Comparison of ENCODE assay signal across 12 mouse cellular contexts in genomic region chr5:115284735-115285134, GRCm38 (mm10). TPM values are rescaled to one million over a fixed set of nuclear protein-coding genes. Genes with fewer than 3 reads are reported as not detected.
DNase-seq lines count a peak whose midpoint lies in the region; ATAC-seq and TF ChIP-seq lines count a peak whose summit lies in the region.
"Had no signal": no experiment of that assay in that cellular context is flagged by ENCODE, and none has a peak within 500 bp of the region (broad histone marks: within the 10 kb centered on the region; RNA-seq: fewer than 3 reads in every experiment).

No protein-coding gene starts in this region.

- DNase-seq in heart, adult 2 months: no peak
- DNase-seq in heart, adult 9 months (ENCODE audit: low spot score in 2 of 2): no peak
- peak; percentile 33 for DNase-seq in thymus, adult 2 months
- no peak for DNase-seq in thymus, postnatal 10 days (ENCODE audit: low spot score in 2 of 2)
- DNase-seq in liver, embryonic 13.5 days: no peak
- DNase-seq in right cerebral cortex, postnatal 10 days (ENCODE audit: low spot score in 2 of 2): no peak
- DNase-seq in gastrocnemius, adult 8-10 months (ENCODE audit: low spot score in 2 of 2): no peak
- no peak for DNase-seq in kidney, adult 8-10 months
- DNase-seq: kidney, adult 9 months had no signal

- H3K27ac ChIP-seq in heart, adult 2 months: no peak overlapping the region
- no peak overlapping the region for H3K27ac ChIP-seq in thymus, adult 2 months (ENCODE audit: control insufficient read depth, insufficient read depth, low read length)
- 0 out of 2 replicates have a peak overlapping the region, but pooled peaks have one; percentile 37 for H3K27ac ChIP-seq in liver, embryonic 13.5 days
- H3K27ac ChIP-seq: forebrain, embryonic 13.5 days; heart, embryonic 15.5 days; midbrain, embryonic 10.5 days had no signal

- intact Hi-C loops in heart, adult 2 months (cut with DNase I): loop anchor here (5.0 kb wide), 1 partner anchor 58 kb away; the partner anchor contains the start of genes Gatc and Triap1

- TF ChIP-seq CTCF in heart, adult 2 months (IDR thresholded peaks at IDR 0.05): peak; percentile 49
- TF ChIP-seq CTCF in thymus, adult 2 months (IDR thresholded peaks at IDR 0.05; ENCODE audit: borderline replicate concordance, control insufficient read depth, extremely low read depth, insufficient read depth, low read length, poor library complexity): no peak

- no peak for TF ChIP-seq POLR2A in heart, adult 2 months (IDR thresholded peaks at IDR 0.05; ENCODE audit: insufficient read depth, low read depth, low read length)
- TF ChIP-seq POLR2A in thymus, adult 2 months (IDR thresholded peaks at IDR 0.05; ENCODE audit: control insufficient read depth, extremely low read depth, insufficient read depth, low read length, poor library complexity): no peak

- H3K79me2 ChIP-seq in heart, adult 2 months (replicated peaks; ENCODE audit: control insufficient read depth, insufficient read depth, low read length): peaks cover 2% of the 10 kb centered on the region

- no peak; the same call in 1 of the 2 replicates for ATAC-seq in liver, embryonic 13.5 days (ENCODE audit: low read depth)
- ATAC-seq: forebrain, embryonic 13.5 days had no signal

- peaks cover 4% of the 10 kb centered on the region; the same call in 1 of the 2 replicates for H3K4me1 ChIP-seq in heart, adult 2 months (ENCODE audit: control insufficient read depth, insufficient read depth, low read length)
- H3K4me1 ChIP-seq in thymus, adult 2 months (replicated peaks; ENCODE audit: control insufficient read depth, insufficient read depth, low read length): peaks cover 5% of the 10 kb centered on the region; the same call in 1 of the 2 replicates
- peaks cover 48% of the 10 kb centered on the region for H3K4me1 ChIP-seq in liver, embryonic 13.5 days (replicated peaks)

- TF ChIP-seq EP300 in heart, adult 2 months (IDR thresholded peaks at IDR 0.05; ENCODE audit: insufficient read depth, low read depth, low read length): no peak

- no peak overlapping the region for H3K4me3 ChIP-seq in heart, adult 2 months
- no peak overlapping the region for H3K4me3 ChIP-seq in thymus, adult 2 months (ENCODE audit: control insufficient read depth, insufficient read depth, low read length)
- H3K4me3 ChIP-seq in liver, embryonic 13.5 days (replicated peaks): no peak overlapping the region
- H3K4me3 ChIP-seq: forebrain, embryonic 13.5 days; heart, embryonic 15.5 days; midbrain, embryonic 10.5 days had no signal

- H3K9ac ChIP-seq in heart, adult 2 months (ENCODE audit: low read depth, low read length): no peak overlapping the region
- no peak overlapping the region for H3K9ac ChIP-seq in liver, embryonic 13.5 days
- H3K9ac ChIP-seq: forebrain, embryonic 13.5 days; heart, embryonic 15.5 days had no signal

- no peak overlapping the region for H3K4me2 ChIP-seq in liver, embryonic 13.5 days
- H3K4me2 ChIP-seq: forebrain, embryonic 13.5 days; heart, embryonic 15.5 days had no signal

- H3K9me3 ChIP-seq in liver, embryonic 13.5 days (replicated peaks): no peaks in the 10 kb centered on the region
- H3K9me3 ChIP-seq: forebrain, embryonic 13.5 days; heart, embryonic 15.5 days; midbrain, embryonic 10.5 days had no signal

- H3K36me3 ChIP-seq in heart, adult 2 months (ENCODE audit: control insufficient read depth, insufficient read depth, low read length): no peaks in the 10 kb centered on the region
- H3K36me3 ChIP-seq in thymus, adult 2 months (ENCODE audit: control insufficient read depth, insufficient read depth, low read length): peaks cover 12% of the 10 kb centered on the region
- H3K36me3 ChIP-seq in liver, embryonic 13.5 days: peaks cover 56% of the 10 kb centered on the region

- WGBS in heart, adult 2 months: 89% methylated on average over 3 of the region's 3 CpGs
- WGBS in thymus, adult 2 months: 96% methylated on average over 3 of the region's 3 CpGs
- 90% methylated on average over 3 of the region's 3 CpGs for WGBS in liver, embryonic 13.5 days (ENCODE audit: insufficient replicate concordance)

- H3K27me3 ChIP-seq in heart, adult 2 months (ENCODE audit: control insufficient read depth, insufficient read depth, low read length): no peaks in the 10 kb centered on the region
- H3K27me3 ChIP-seq in thymus, adult 2 months (ENCODE audit: control insufficient read depth, insufficient read depth, low read length): no peaks in the 10 kb centered on the region
- no peaks in the 10 kb centered on the region for H3K27me3 ChIP-seq in liver, embryonic 13.5 days
- H3K27me3 ChIP-seq: forebrain, embryonic 13.5 days; heart, embryonic 15.5 days had no signal

RNA-seq across cellular contexts. Expression of gene Coq5, which starts 5.3 kb away (rescaled TPM):
- 100 to 1,000 TPM; 140 to 146 TPM for total RNA-seq in heart, adult 2 months (2021)
- 57.1 and 84.0 TPM in 2 replicates for polyA plus RNA-seq in heart, adult 2 months (2012; rRNA removed)
- polyA plus RNA-seq in thymus, adult 2 months (2012; rRNA removed): 11.6 and 12.5 TPM in 2 replicates
- polyA plus RNA-seq in liver, embryonic 13.5 days (2015; fragmentation: Nextera tagmentation; extraction: Ambion mirVana): 38.1 and 42.0 TPM in 2 replicates
- total RNA-seq in gastrocnemius, adult 8-10 months (2022): 10 to 100 TPM; 73.1 to 89.5 (median 82.1) TPM

RNA-seq across cellular contexts. Expression of gene Rnf10, which starts 12.0 kb away (rescaled TPM):
- 100 to 1,000 TPM; 391 to 397 TPM for total RNA-seq in heart, adult 2 months (2021)
- polyA plus RNA-seq in heart, adult 2 months (2012; rRNA removed): 175 and 205 TPM in 2 replicates
- polyA plus RNA-seq in thymus, adult 2 months (2012; rRNA removed): 178 and 224 TPM in 2 replicates
- 122 and 126 TPM in 2 replicates for polyA plus RNA-seq in liver, embryonic 13.5 days (2015; fragmentation: Nextera tagmentation; extraction: Ambion mirVana)
- total RNA-seq in gastrocnemius, adult 8-10 months (2022): 100 to 1,000 TPM; 304 to 367 (median 342) TPM

RNA-seq across cellular contexts. Expression of gene Dynll1, which starts 16.1 kb away (rescaled TPM):
- 10 to 100 TPM; 65.1 to 85.6 TPM for total RNA-seq in heart, adult 2 months (2021)
- polyA plus RNA-seq in heart, adult 2 months (2012; rRNA removed): 65.2 and 83.8 TPM in 2 replicates
- 407 and 496 TPM in 2 replicates for polyA plus RNA-seq in thymus, adult 2 months (2012; rRNA removed)
- 744 and 768 TPM in 2 replicates for polyA plus RNA-seq in liver, embryonic 13.5 days (2015; fragmentation: Nextera tagmentation; extraction: Ambion mirVana)
- total RNA-seq in gastrocnemius, adult 8-10 months (2022): 10 to 100 TPM; 37.7 to 68.0 (median 49.9) TPM

RNA-seq across cellular contexts. Expression of gene Srsf9, which starts 42.2 kb away (rescaled TPM):
- 10 to 100 TPM; 14.9 to 16.1 TPM for total RNA-seq in heart, adult 2 months (2021)
- polyA plus RNA-seq in heart, adult 2 months (2012; rRNA removed): 11.8 and 15.3 TPM in 2 replicates
- polyA plus RNA-seq in thymus, adult 2 months (2012; rRNA removed): 67.6 and 92.9 TPM in 2 replicates
- polyA plus RNA-seq in liver, embryonic 13.5 days (2015; fragmentation: Nextera tagmentation; extraction: Ambion mirVana): 130 and 143 TPM in 2 replicates
- 10 to 100 TPM in 3 of 4 experiments, 1 to 10 TPM in 1; 8.6 to 13.1 (median 11.5) TPM for total RNA-seq in gastrocnemius, adult 8-10 months (2022)

RNA-seq across cellular contexts. Expression of gene Pop5, which starts 49.1 kb away (rescaled TPM):
- 10 to 100 TPM; 32.2 to 38.1 TPM for total RNA-seq in heart, adult 2 months (2021)
- polyA plus RNA-seq in heart, adult 2 months (2012; rRNA removed): 36.2 and 43.8 TPM in 2 replicates
- polyA plus RNA-seq in thymus, adult 2 months (2012; rRNA removed): 166 and 189 TPM in 2 replicates
- 120 and 127 TPM in 2 replicates for polyA plus RNA-seq in liver, embryonic 13.5 days (2015; fragmentation: Nextera tagmentation; extraction: Ambion mirVana)
- 10 to 100 TPM; 27.3 to 40.7 (median 38.0) TPM for total RNA-seq in gastrocnemius, adult 8-10 months (2022)
